Mouse (Mus musculus) cortical plate, adult 2 months (tissue): ENCODE results near the gene Mink1.

ENCODE experiments used
- CTCF ChIP-seq: fragments of 200-500 bp; IDR thresholded peaks from 2 replicates; pipeline ENCODE4 v1.5.1; 2011; ENCODE audit warnings: mild to moderate bottlenecking, control low read depth, low read length; ENCODE audit not compliant: insufficient read depth; ENCODE audit errors: extremely low read depth
- POLR2A ChIP-seq: fragments of 200-500 bp; IDR thresholded peaks from 2 replicates; pipeline ENCODE4 v1.6.1; 2011; ENCODE audit warnings: mild to moderate bottlenecking, low read length, control low read depth; ENCODE audit not compliant: insufficient read depth; ENCODE audit errors: extremely low read depth

DNA sequence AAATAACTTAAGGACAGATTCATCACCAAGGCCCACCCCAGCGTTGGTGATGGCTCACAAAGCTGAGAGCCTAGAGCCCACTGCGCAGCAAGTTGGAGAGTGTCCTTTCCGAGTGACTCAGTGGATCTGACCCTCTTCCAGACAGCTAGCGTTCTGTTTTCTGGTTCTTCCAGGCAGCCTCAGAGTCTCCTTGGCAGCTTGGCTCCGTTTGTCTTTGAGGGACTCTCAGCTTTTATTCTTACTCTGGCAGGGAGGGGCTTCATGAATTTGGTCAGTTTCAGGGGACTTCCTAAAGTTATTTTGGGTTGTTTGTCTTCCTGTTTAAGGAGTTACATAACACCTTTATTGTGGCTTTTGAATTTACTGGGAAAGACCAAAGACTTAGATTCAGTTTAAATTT lies 24.3 kb downstream of the Mink1 start:
- TF ChIP-seq POLR2A (0 out of 2 replicates have a peak, but pooled peaks have one; percentile 9), CTCF (no peak)
